In genomic region chr16:11983106-11983615, GRCm38 (mm10) we compare ENCODE assay signal across 8 mouse cellular contexts. TPM values are rescaled to one million over a fixed set of nuclear protein-coding genes. Genes with fewer than 3 reads are reported as not detected.
DNase-seq lines count a peak whose midpoint lies in the region; ATAC-seq and TF ChIP-seq lines count a peak whose summit lies in the region.

No protein-coding gene starts in this region.

- H3K4me2 ChIP-seq in heart, postnatal 0 days (ENCODE audit: low read depth, low read length), result peak overlapping the region; percentile 97
- H3K4me2 ChIP-seq in liver, embryonic 14.5 days (ENCODE audit: low read depth), result peak overlapping the region; percentile 46; the same call in 1 of the 2 replicates

- no peak for TF ChIP-seq EP300 in heart, postnatal 0 days (IDR thresholded peaks at IDR 0.05; ENCODE audit: low read depth)
- no peak for TF ChIP-seq EP300 in liver, embryonic 14.5 days (IDR thresholded peaks at IDR 0.05; ENCODE audit: low read depth)

- H3K27me3 ChIP-seq in heart, postnatal 0 days (ENCODE audit: control insufficient read depth, insufficient read depth, low read length), result peaks cover 68% of the 10 kb centered on the region
- peaks cover 57% of the 10 kb centered on the region for H3K27me3 ChIP-seq in liver, embryonic 14.5 days (ENCODE audit: control insufficient read depth, insufficient read depth, low read length)

- H3K9ac ChIP-seq in heart, postnatal 0 days (replicated peaks; ENCODE audit: low read depth, low read length), result no peak overlapping the region
- H3K9ac ChIP-seq in liver, embryonic 14.5 days (replicated peaks), result no peak overlapping the region

- H3K4me1 ChIP-seq in heart, postnatal 0 days (ENCODE audit: control insufficient read depth, insufficient read depth), result peaks cover 5% of the 10 kb centered on the region; the same call in 1 of the 2 replicates
- no peaks in the 10 kb centered on the region for H3K4me1 ChIP-seq in liver, embryonic 14.5 days (replicated peaks; ENCODE audit: control insufficient read depth in 2 of 2, insufficient read depth in 2 of 2, low read length in 1 of 2)

- ATAC-seq in heart, postnatal 0 days (ENCODE audit: insufficient read depth, low read depth), result no peak
- ATAC-seq in liver, embryonic 14.5 days (ENCODE audit: insufficient read depth), result no peak
- no peak for ATAC-seq in inflammation-experienced regulatory T-cells, adult 6 months

- H3K27ac ChIP-seq in heart, postnatal 0 days (ENCODE audit: low read depth), result no peak overlapping the region
- no peak overlapping the region for H3K27ac ChIP-seq in liver, embryonic 14.5 days

- no peak for TF ChIP-seq CTCF in heart, postnatal 0 days (IDR thresholded peaks at IDR 0.05; ENCODE audit: low read depth)
- no peak for TF ChIP-seq CTCF in liver, embryonic 14.5 days (IDR thresholded peaks at IDR 0.05; ENCODE audit: low read depth)

- peak; percentile 20 for DNase-seq in embryo, embryonic 10 days (ENCODE audit: low spot score)
- no peak for DNase-seq in embryo, embryonic 9.5 days (ENCODE audit: extremely low spot score)
- DNase-seq in ovary, postnatal 36 days (ENCODE audit: low spot score), result peak; percentile 50
- DNase-seq in ovary, postnatal 10 days (ENCODE audit: low spot score), result no peak
- DNase-seq in heart, postnatal 0 days (ENCODE audit: low spot score), result no peak
- no peak for DNase-seq in liver, embryonic 14.5 days (ENCODE audit: low read depth in 3 of 3, low spot score in 3 of 3)
- DNase-seq in right cerebral cortex, postnatal 4 days, result peak; percentile 61

- 2% methylated on average over 24 of the region's 25 CpGs for WGBS in heart, postnatal 0 days
- 3% methylated on average over 25 of the region's 25 CpGs for WGBS in liver, embryonic 14.5 days (ENCODE audit: insufficient replicate concordance)

- no peaks in the 10 kb centered on the region for H3K9me3 ChIP-seq in heart, postnatal 0 days (replicated peaks; ENCODE audit: control insufficient read depth, low read length)
- no peaks in the 10 kb centered on the region for H3K9me3 ChIP-seq in liver, embryonic 14.5 days (ENCODE audit: control insufficient read depth, low read length)

- no peaks in the 10 kb centered on the region for H3K36me3 ChIP-seq in heart, postnatal 0 days (replicated peaks; ENCODE audit: control insufficient read depth, insufficient read depth, low read length)
- H3K36me3 ChIP-seq in liver, embryonic 14.5 days (replicated peaks; ENCODE audit: control insufficient read depth, insufficient read depth, low read depth), result no peaks in the 10 kb centered on the region

- H3K4me3 ChIP-seq in heart, postnatal 0 days (ENCODE audit: low read depth, low read length), result peak overlapping the region; percentile 61
- no peak overlapping the region; a peak in 1 of 4 replicates for H3K4me3 ChIP-seq in liver, embryonic 14.5 days (ENCODE audit: insufficient read depth in 1 of 2, low read depth in 2 of 2, low read length in 2 of 2)

RNA-seq across cellular contexts. Expression of gene Shisa9, which starts 0.8 kb away (rescaled TPM):
- total RNA-seq in heart, postnatal 0 days (2014; rRNA removed; ENCODE audit: low replicate concordance), result 0.04 TPM in 1 of 2 replicates, not detected in the other
- polyA plus RNA-seq in heart, postnatal 0 days (2015; fragmentation: Nextera tagmentation; extraction: Ambion mirVana), result 0.10 and 0.11 TPM in 2 replicates
- 0.14 and 0.21 TPM in 2 replicates for polyA plus RNA-seq in liver, embryonic 14.5 days (2012; rRNA removed)
- 0.27 and 0.30 TPM in 2 replicates for polyA plus RNA-seq in liver, embryonic 14.5 days (2014; fragmentation: Nextera tagmentation; extraction: Ambion mirVana)
- polyA plus RNA-seq in inflammation-experienced regulatory T-cells, adult 6 months (2017; shearing (Covaris generic)), result under 1 TPM in 1 of 3 experiments, not detected in 2; 0.19 TPM

Comparison
In these comparisons a context has a peak if more than half of its experiments do, and no peak if none do; other contexts are left out.
1. DNase-seq: peak in embryo, embryonic 10 days (single experiment), ovary, postnatal 36 days (single experiment) and right cerebral cortex, postnatal 4 days (single experiment); none in embryo, embryonic 9.5 days (single experiment), ovary, postnatal 10 days (single experiment), heart, postnatal 0 days (single experiment) and liver, embryonic 14.5 days (0 of 3).